Mouse (Mus musculus) small intestine, adult 2 months (tissue): ENCODE measurements at regions not wholly inside any gene's neighbourhood (a gene's known extent, or its start where the extent isn't known, plus 50 kb on each side); places are given as distances from the start of the nearest gene placed in this dataset.

Experiments
- CTCF ChIP-seq: fragments of 200-500 bp; IDR thresholded peaks from 2 replicates; pipeline ENCODE4 v1.5.1; 2012; ENCODE audit warnings: low read depth, mild to moderate bottlenecking, control low read depth, inconsistent platforms, low read length, moderate library complexity, mixed read lengths; ENCODE audit not compliant: insufficient replicate concordance, insufficient read length; ENCODE audit errors: extremely low read depth
- POLR2A ChIP-seq: fragments of 200-500 bp; IDR thresholded peaks from 2 replicates; pipeline ENCODE4 v1.6.1; 2012; ENCODE audit warnings: low read depth, mild to moderate bottlenecking, control low read depth, inconsistent platforms, low read length, moderate library complexity

DNA sequence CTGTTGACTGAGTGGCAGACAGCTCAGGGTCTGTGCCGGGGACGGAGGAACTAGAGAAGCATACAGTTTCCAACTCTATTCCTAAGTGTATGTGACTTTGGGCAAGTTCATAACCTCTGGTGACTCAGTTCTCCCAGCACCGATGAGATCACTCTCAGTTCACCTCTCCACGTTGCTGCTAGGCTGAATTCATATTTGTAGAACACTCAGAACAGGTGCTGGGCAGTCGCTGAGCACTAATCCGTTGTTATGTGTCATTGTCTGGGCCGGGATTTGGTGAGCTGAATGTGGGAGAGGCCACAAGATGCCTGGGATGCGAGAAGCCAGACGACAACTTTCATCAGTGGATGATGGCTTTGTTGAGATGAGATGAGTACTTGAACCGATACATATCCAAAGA lies 98.4 kb downstream of the 1500009L16Rik start:
- no peak for TF ChIP-seq POLR2A
- TF ChIP-seq CTCF = no peak
